Mouse (Mus musculus) forebrain, embryonic 10.5 days (tissue): ENCODE data around the gene Sgms2. TPM values are rescaled to one million over a fixed set of nuclear protein-coding genes. Genes with fewer than 3 reads are reported as not detected.

Experiments
- DNase-seq: peaks from one replicate; pipeline ENCODE4 v3.0.0-alpha.2; 2017; ENCODE audit warnings: low spot score; ENCODE audit errors: extremely low spot score
- H3K27ac ChIP-seq: fragments of 300-500 bp; sonication (generic); 2 replicates; pipeline ENCODE4 v1.5.1; 2016; ENCODE audit warnings: mild to moderate bottlenecking
- H3K27me3 ChIP-seq: fragments of 300-500 bp; sonication (generic); 2 replicates; pipeline ENCODE4 v1.6.1; 2016; ENCODE audit warnings: mild to moderate bottlenecking; ENCODE audit not compliant: poor library complexity, severe bottlenecking
- H3K36me3 ChIP-seq: fragments of 300-500 bp; sonication (generic); replicated peaks from 2 replicates; pipeline ENCODE4 v1.6.1; 2016; ENCODE audit warnings: mild to moderate bottlenecking, moderate library complexity
- H3K4me1 ChIP-seq: fragments of 300-500 bp; sonication (generic); 2 replicates; pipeline ENCODE4 v1.6.1; 2016
- H3K4me3 ChIP-seq: fragments of 300-500 bp; sonication (generic); 2 replicates; pipeline ENCODE4 v1.5.1; 2016; ENCODE audit warnings: mild to moderate bottlenecking, moderate library complexity
- H3K9me3 ChIP-seq: fragments of 300-500 bp; sonication (generic); 2 replicates; pipeline ENCODE4 v1.6.1; 2016; ENCODE audit warnings: mild to moderate bottlenecking, moderate library complexity
- WGBS: fragments of 180-500 bp; shearing (Covaris S2); methylation state at CpG from one replicate; pipeline ENCODE4 v1.1.7; 2016; 5-methylcytosine and 5-hydroxymethylcytosine counted together
- polyA plus RNA-seq: library from polyadenylated mRNA; unstranded; fragments of >200 nt; fragmentation: Nextera tagmentation; extraction: Ambion mirVana; gene quantifications from 2 replicates; pipeline ENCODE4 v1.2.1, GENCODE M21; 2016

Sgms2 gene
- polyA plus RNA-seq, 1 experiment from 2014 or later = 1.0 TPM

DNA sequence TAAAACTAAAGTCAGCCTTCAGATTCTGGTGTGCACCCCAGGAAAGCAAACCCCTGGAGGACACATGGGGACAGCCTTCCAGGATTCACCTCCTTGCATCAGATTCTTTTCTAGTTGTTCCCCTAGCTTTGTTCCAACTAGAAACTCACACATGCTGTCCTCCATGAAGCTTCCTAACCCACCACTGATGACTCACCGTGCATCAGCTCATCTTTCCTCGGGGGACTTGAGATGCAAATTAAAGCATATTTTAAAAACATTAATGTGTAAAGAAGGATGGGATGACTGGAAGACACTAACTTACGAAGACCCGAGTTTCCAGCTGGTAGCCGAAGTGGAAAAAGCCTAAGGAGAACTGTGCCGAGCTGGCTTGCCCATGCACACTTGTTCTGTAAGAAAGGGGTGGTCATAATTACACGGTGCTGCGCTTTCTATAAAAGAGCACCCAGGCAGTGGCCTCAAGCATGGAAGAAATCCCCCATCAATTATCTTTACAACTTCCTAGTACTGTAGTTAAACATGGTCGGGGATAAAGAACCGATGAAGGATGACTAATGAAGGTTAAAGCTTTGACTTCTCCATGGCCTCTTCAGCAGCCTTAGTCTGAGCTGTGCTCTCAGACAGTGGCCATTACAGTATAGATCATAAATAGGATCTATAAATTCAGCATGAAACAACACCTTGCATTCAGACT is 10.6 kb upstream of the Sgms2 start:
- Histone ChIP-seq H3K9me3 (no peaks in the 10 kb centered on the region), H3K27me3 (no peaks in the 10 kb centered on the region), H3K36me3 (no peaks in the 10 kb centered on the region), H3K4me1 (peaks cover 10% of the 10 kb centered on the region), H3K4me3 (no peak overlapping the region), H3K27ac (no peak overlapping the region)
- no peak for DNase-seq
- WGBS = 68% methylated on average over 10 of the region's 10 CpGs

DNA sequence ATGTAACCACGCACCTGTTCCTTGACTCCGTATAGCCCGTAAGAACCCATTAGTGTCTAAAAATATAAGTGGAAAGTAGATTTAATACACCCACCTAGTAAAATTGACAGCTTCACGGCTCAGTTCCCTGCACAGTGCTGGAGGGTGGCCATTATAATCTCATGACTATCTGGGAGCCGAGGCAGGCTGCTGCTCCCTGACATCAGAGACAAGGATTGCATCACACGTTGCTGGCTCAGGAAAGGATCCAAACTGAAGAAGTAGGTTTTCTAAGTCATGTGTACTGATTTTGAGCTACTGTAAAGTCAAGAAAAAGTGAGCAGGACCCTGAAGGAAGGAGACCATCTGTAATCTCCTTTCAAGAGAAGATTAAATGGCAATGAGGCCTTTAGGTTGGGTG is 8.4 kb upstream of the Sgms2 start:
- H3K9me3 ChIP-seq = no peaks in the 10 kb centered on the region
- DNase-seq = no peak
- 90% methylated on average over 6 of the region's 6 CpGs for WGBS
- peaks cover 8% of the 10 kb centered on the region; the same call in 1 of the 2 replicates for H3K27me3 ChIP-seq
- no peaks in the 10 kb centered on the region for H3K36me3 ChIP-seq
- H3K27ac ChIP-seq = no peak overlapping the region
- peaks cover 16% of the 10 kb centered on the region for H3K4me1 ChIP-seq
- no peak overlapping the region for H3K4me3 ChIP-seq

DNA sequence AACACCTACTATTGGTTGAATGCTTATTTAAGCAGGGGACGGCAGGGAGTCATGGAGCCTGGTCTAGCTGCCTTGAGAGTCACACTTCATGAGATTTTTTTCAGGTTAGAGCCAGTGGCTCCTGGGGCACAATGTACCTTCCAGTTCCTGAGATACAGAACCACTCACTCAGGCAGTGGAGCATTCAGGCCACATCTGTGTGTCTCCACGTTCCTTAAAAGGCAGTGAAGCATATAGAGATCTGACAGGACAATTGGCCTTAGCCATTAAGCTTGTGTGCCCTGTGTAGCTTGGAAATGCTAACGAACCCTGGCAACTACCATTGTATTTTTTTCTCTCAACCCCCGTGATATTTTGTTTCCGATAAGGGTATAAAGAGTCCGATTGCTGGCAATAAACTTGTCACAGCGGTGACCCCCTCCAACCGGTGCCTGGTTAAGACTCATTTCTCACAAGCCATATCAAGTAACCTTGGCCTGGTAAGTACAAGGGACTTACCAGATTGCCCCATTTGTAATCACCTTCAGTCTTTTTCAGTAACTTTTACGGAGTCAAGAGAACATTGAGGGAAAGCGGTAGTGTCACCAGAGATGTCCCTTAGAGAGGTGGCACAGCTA is 5.4 kb upstream of the Sgms2 start:
- Histone ChIP-seq H3K4me3 (no peak overlapping the region), H3K36me3 (no peaks in the 10 kb centered on the region), H3K27ac (no peak overlapping the region), H3K9me3 (no peaks in the 10 kb centered on the region), H3K4me1 (peaks cover 8% of the 10 kb centered on the region), H3K27me3 (peaks cover 38% of the 10 kb centered on the region)
- no peak for DNase-seq
- WGBS = 58% methylated on average over 10 of the region's 10 CpGs

DNA sequence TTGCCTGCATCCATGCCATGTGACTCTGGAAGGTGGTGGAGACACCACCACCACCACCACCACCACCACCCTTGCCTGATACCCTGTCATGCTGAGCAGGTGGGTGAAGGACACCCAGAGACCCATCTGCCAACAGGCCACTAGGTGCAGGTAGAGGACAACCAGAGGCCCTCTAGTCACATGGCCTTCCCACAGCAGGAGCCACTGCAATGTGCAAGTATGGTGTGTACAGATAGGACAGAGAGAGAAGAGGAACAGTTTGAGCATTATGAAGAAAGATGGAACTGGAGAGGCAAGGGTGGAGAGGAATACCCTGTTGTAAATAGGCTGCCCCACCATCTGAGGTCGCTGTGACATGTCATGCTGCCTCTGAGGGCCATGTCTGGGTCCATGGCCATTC is 3.9 kb upstream of the Sgms2 start:
- no peaks in the 10 kb centered on the region for H3K36me3 ChIP-seq
- no peak for DNase-seq
- peaks cover 53% of the 10 kb centered on the region for H3K27me3 ChIP-seq
- 60% methylated on average over 1 of the region's 1 CpGs for WGBS
- no peak overlapping the region for H3K27ac ChIP-seq
- no peak overlapping the region for H3K4me3 ChIP-seq
- no peaks in the 10 kb centered on the region for H3K9me3 ChIP-seq
- H3K4me1 ChIP-seq = peaks cover 13% of the 10 kb centered on the region

DNA sequence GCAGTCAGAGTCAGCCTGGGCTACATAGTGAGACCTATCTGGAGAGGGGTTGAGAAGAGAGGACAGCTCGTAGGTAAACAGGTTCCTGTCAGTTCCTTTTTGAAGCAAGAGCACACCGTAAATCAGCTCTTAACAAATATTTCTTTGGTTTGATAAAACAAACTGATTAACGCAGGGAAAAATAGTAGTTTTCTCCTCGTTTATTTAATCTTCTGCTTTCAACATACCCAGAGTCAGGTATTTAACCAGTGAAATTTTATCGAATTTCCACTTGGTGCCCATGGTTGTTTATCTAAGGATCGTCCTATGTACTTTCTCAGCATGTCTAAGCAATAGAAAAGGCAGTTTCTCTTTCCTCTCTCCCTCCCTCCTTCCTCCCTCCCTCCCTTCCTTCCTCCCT is 2.0 kb upstream of the Sgms2 start:
- Histone ChIP-seq H3K9me3 (no peaks in the 10 kb centered on the region), H3K4me3 (no peak overlapping the region), H3K27ac (no peak overlapping the region), H3K36me3 (no peaks in the 10 kb centered on the region), H3K27me3 (peaks cover 72% of the 10 kb centered on the region), H3K4me1 (peaks cover 23% of the 10 kb centered on the region)
- 76% methylated on average over 6 of the region's 6 CpGs for WGBS
- DNase-seq = no peak

DNA sequence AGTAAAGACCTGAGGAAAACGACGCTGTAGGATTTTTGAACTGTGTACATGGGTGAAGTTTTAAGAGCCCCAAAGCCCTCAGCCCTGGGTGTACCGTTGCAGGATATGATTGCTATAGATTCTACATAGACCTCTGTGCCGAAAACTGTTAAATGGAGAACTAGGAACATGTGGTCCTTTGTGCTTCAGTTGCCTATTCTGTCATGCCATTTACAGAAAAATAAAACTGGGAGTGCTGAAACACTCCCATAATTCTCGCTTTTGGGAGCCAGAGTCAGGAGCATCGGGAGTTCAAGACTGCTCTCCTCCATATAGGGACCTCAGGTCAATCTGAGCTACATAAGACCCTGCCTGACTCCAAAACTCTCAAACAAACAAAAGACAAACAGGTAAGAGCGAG is 769 bp upstream of the Sgms2 start:
- peaks cover 84% of the 10 kb centered on the region for H3K27me3 ChIP-seq
- 90% methylated on average over 7 of the region's 7 CpGs for WGBS
- no peak overlapping the region for H3K4me3 ChIP-seq

DNA sequence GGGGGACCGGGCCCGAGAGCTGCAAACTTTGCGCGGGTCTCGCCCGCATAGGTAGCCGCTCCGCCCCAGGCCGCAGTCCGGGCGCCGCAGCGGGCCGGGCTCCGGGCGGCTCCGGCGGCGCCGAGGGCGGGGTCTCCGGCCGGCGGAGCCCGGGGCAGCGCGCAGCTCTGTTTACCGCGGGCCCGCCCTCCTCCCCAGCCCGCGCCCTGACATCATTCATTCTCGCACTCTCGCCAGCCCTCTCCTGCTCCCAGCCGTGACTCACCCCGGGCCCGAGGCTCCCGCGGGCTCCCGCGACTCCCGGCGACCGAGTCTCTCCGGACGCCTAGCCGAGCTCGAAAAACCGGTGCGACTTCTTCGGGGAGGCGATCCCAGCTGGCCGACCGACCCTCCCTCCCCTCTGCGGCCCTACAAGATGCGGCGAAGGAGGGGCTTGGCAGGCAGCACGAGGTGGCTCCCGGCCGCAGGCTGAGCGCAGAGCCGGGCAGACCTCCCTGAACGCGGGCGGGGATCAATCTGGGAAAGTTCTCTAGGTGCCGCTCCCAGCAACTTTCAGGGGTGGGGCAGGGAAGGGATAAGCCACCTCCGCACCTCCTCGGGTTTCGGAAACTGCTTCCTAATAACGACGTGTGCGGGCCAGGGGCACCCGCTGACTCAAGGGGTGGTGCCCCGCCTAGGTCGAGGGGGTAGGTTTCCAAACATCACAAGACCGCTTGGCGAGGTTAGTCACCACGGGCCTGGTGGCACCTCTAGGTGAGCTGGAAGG is 885 bp downstream of the Sgms2 start:
- peaks cover 30% of the 10 kb centered on the region for H3K4me1 ChIP-seq
- under 1% methylated on average over 78 of the region's 78 CpGs for WGBS
- peak overlapping the region; percentile 85 for H3K27ac ChIP-seq
- H3K36me3 ChIP-seq = no peaks in the 10 kb centered on the region
- peaks cover 84% of the 10 kb centered on the region for H3K27me3 ChIP-seq
- peak overlapping the region; percentile 80 for H3K4me3 ChIP-seq
- peak; percentile 77 for DNase-seq
- H3K9me3 ChIP-seq = no peaks in the 10 kb centered on the region

More for the DNA sequence above, 769 bp upstream of the Sgms2 start:
- Histone ChIP-seq H3K36me3 (no peaks in the 10 kb centered on the region), H3K27ac (no peak overlapping the region), H3K9me3 (no peaks in the 10 kb centered on the region), H3K4me1 (peaks cover 23% of the 10 kb centered on the region)
- no peak for DNase-seq

DNA sequence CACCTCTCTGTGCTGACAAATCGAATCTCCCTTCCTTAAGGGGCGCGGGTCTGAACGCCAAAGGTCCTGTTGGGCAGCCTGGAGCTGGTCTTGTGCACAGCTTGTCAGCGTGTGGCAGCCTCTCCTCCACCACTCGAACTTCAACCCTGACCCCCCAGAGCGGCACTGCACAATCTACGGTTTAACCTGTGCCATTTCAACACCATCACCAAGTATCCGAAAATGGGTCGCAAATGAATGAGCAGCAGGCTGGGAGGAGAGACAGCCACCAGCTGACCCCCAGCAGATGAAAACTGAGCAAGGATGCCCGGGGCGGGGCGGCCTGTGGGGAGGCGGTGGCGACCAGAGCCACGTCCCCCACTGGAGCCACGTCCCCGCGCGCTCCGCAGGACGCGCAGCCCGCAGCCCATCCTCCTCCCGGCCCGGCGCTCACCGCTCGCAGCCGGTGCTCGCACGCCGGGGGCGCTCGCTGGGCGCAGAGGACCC is 1.5 kb downstream of the Sgms2 start:
- peak; percentile 42 for DNase-seq
- Histone ChIP-seq H3K27me3 (peaks cover 78% of the 10 kb centered on the region), H3K27ac (peak overlapping the region; percentile 85), H3K36me3 (no peaks in the 10 kb centered on the region), H3K4me1 (peaks cover 31% of the 10 kb centered on the region), H3K9me3 (no peaks in the 10 kb centered on the region), H3K4me3 (peak overlapping the region; percentile 80)
- WGBS = under 1% methylated on average over 36 of the region's 36 CpGs

DNA sequence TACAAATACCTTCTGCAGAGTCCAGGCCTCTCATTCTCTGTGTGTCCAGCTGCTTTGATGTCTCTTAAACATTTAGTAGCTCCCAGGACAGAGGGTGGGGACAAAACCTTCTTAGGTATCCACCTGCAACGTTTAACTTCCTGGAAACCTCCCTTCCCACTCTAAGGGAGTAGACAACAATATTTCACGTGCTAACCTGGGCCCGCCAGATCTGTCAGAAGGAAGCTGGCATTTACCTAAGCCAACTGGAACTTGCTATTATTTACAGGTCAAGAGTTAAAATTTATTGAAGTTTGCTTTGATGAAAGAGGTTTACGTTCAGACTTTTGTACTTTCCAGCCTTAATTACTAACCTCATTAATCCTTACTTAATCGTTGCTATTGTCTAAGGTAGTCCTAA is 2.2 kb downstream of the Sgms2 start:
- Histone ChIP-seq H3K27ac (no peak overlapping the region), H3K4me3 (no peak overlapping the region; the same call in 1 of the 2 replicates), H3K27me3 (peaks cover 72% of the 10 kb centered on the region), H3K36me3 (no peaks in the 10 kb centered on the region), H3K9me3 (no peaks in the 10 kb centered on the region), H3K4me1 (peaks cover 31% of the 10 kb centered on the region)
- DNase-seq = no peak
- WGBS = 20% methylated on average over 5 of the region's 5 CpGs

DNA sequence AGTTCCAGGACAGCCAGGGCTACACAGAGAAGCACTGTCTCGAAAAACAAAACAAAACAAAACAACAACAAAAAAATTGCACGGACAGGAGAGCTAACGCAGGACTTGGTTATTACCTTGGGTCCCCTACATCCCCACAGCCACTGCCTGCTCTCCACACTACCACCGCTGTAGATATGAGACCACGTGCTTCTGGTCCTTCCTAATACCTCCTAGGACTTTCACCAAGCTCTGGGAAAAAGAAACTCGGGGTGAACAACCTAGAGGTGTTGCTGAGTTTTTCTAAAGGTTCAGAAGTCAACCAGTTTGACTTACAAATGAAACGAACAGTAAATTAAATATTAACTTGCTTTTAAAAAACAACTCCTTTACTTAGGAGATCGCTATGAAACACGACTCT is 2.8 kb downstream of the Sgms2 start:
- Histone ChIP-seq H3K4me3 (no peak overlapping the region), H3K4me1 (peaks cover 34% of the 10 kb centered on the region), H3K27ac (no peak overlapping the region), H3K36me3 (no peaks in the 10 kb centered on the region), H3K27me3 (peaks cover 69% of the 10 kb centered on the region), H3K9me3 (no peaks in the 10 kb centered on the region)
- WGBS = 70% methylated on average over 9 of the region's 9 CpGs
- no peak for DNase-seq

DNA sequence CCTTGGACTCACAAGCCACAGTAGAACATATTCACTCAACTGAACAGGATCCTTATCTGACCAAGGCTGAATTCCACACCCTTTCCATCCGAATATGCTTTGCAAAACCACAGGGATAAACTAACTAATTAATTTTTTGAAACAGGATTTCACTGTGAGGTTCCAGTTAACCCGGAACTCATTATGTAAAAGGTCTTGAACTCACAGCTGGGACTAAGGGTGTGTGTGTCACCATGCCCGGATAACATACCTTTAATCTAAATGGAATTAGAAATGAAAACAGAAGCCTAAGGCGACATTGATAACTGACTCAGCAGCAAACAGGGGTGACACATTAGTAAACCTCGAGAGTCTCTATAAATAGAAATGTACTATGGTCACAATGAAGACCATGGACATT is 5.8 kb downstream of the Sgms2 start:
- Histone ChIP-seq H3K4me1 (peaks cover 42% of the 10 kb centered on the region), H3K27ac (no peak overlapping the region), H3K27me3 (peaks cover 52% of the 10 kb centered on the region), H3K9me3 (no peaks in the 10 kb centered on the region), H3K36me3 (no peaks in the 10 kb centered on the region), H3K4me3 (no peak overlapping the region)
- no peak for DNase-seq
- 50% methylated on average over 5 of the region's 5 CpGs for WGBS

DNA sequence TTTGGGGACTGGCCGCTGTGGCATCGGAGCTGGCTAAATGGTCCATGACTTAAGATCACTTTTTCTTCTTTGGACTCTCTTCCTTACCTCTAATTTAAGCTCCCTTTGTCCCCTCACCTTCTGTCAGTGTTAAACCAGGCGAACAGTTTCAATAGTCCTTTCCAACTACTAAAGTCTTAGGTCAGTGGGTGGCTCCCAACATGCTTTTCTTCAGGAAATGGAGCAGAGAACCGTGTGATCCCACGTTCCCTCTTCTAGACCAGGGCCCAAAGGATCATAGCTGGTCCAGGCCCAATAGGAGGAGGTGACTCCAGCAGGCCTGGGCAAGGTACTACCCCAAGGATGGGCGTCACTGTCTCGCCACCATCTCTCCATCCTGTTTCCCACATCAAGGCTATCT is 7.6 kb downstream of the Sgms2 start:
- DNase-seq = no peak
- peaks cover 32% of the 10 kb centered on the region for H3K4me1 ChIP-seq
- no peak overlapping the region for H3K4me3 ChIP-seq
- H3K36me3 ChIP-seq = no peaks in the 10 kb centered on the region
- H3K9me3 ChIP-seq = no peaks in the 10 kb centered on the region
- WGBS = 66% methylated on average over 7 of the region's 7 CpGs
- peaks cover 34% of the 10 kb centered on the region for H3K27me3 ChIP-seq
- no peak overlapping the region for H3K27ac ChIP-seq
